Mouse (Mus musculus) heart, embryonic 10.5 days (tissue): ENCODE measurements around the gene Hoxb5. TPM values are rescaled to one million over a fixed set of nuclear protein-coding genes. Genes with fewer than 3 reads are reported as not detected.

Experiments used
- DNase-seq: peaks from one replicate; pipeline ENCODE4 v3.0.0-alpha.2; 2017; ENCODE audit warnings: low spot score
- H3K27ac ChIP-seq: fragments of 300-500 bp; sonication (generic); 2 replicates; pipeline ENCODE4 v1.5.1; 2016; ENCODE audit warnings: mild to moderate bottlenecking
- H3K27me3 ChIP-seq: fragments of 300-500 bp; sonication (generic); 2 replicates; pipeline ENCODE4 v1.6.1; 2016; ENCODE audit warnings: mild to moderate bottlenecking; ENCODE audit not compliant: poor library complexity, insufficient read depth, severe bottlenecking
- H3K36me3 ChIP-seq: fragments of 300-500 bp; sonication (generic); 2 replicates; pipeline ENCODE4 v1.6.1; 2016; ENCODE audit warnings: mild to moderate bottlenecking, moderate library complexity
- H3K4me1 ChIP-seq: fragments of 300-500 bp; sonication (generic); 2 replicates; pipeline ENCODE4 v1.6.1; 2016; ENCODE audit warnings: mild to moderate bottlenecking
- H3K4me3 ChIP-seq: fragments of 300-500 bp; sonication (generic); 2 replicates; pipeline ENCODE4 v1.5.1; 2016; ENCODE audit warnings: mild to moderate bottlenecking, moderate library complexity
- H3K9me3 ChIP-seq: fragments of 300-500 bp; sonication (generic); 2 replicates; pipeline ENCODE4 v1.6.1; 2016; ENCODE audit warnings: mild to moderate bottlenecking, moderate library complexity
- WGBS: fragments of 180-500 bp; shearing (Covaris S2); methylation state at CpG from one replicate; pipeline ENCODE4 v1.1.7; 2016; 5-methylcytosine and 5-hydroxymethylcytosine counted together
- polyA plus RNA-seq: library from polyadenylated mRNA; unstranded; fragments of >200 nt; fragmentation: Nextera tagmentation; extraction: Ambion mirVana; gene quantifications from 2 replicates; pipeline ENCODE4 v1.2.1, GENCODE M21; 2016

Gene Hoxb5
- 1.0 and 5.2 TPM in 2 replicates for polyA plus RNA-seq

DNA sequence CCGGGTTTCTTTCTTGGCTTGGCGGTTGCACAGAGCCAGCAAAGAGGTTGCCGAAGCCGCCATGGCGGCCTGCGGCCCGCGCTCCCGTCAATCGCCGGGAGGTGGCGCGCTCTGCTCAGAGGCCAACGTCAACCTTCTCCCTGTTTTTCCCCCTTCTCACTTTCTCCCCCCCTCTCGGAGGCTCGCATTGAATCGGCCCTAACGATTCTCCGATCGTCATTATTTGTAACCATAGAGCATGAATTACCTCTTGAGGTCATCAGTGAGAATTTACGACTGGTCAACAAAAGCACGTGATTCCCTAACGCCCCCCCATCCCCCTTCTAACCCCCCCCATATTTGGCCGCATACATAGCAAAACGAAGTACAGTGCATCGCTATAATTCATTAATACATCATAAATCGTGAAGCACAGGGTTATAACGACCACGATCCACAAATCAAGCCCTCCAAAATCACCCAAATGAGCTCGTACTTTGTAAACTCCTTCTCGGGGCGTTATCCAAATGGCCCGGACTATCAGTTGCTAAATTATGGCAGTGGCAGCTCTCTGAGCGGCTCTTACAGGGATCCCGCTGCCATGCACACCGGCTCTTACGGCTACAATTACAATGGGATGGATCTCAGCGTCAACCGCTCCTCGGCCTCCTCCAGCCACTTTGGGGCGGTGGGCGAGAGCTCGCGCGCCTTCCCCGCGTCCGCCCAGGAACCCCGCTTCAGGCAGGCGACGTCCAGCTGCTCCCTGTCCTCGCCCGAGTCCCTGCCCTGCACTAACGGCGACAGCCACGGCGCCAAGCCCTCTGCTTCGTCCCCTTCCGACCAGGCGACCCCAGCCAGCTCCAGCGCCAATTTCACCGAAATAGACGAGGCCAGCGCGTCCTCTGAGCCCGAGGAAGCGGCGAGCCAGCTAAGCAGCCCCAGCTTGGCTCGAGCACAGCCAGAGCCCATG, at the start of gene Hoxb5:
Gene Hoxb5, plus strand, starts transcription at position 186 of the 949 bp plus-strand sequence.
- Histone ChIP-seq H3K4me1 (peaks cover 33% of the 10 kb centered on the region), H3K27me3 (peaks cover 100% of the 10 kb centered on the region), H3K36me3 (no peaks in the 10 kb centered on the region), H3K27ac (peak within 1 kb of the TSS; percentile 76), H3K4me3 (peak within 1 kb of the TSS; percentile 57), H3K9me3 (no peaks in the 10 kb centered on the region)
- no peak for DNase-seq
- WGBS: 1% methylated on average over 69 of the region's 69 CpGs

- H3K4me1 ChIP-seq: peaks cover 16% of the 10 kb centered on the region
- DNase-seq: no peak
- 1% methylated on average over 11 of the region's 11 CpGs for WGBS
Measured at GRCm38 (mm10) chr11:96254221-96254620, 48.9 kb upstream of the Hoxb5 start.

GRCm38 (mm10) chr11:96255111-96255995, 47.8 kb upstream of the Hoxb5 start:
- H3K36me3 ChIP-seq: no peaks in the 10 kb centered on the region
- peaks cover 19% of the 10 kb centered on the region for H3K4me1 ChIP-seq

More at GRCm38 (mm10) chr11:96254221-96254620, 48.9 kb upstream of the Hoxb5 start:
- no peak overlapping the region for H3K4me3 ChIP-seq
- peaks cover 100% of the 10 kb centered on the region for H3K27me3 ChIP-seq
- H3K36me3 ChIP-seq: no peaks in the 10 kb centered on the region
- no peak overlapping the region for H3K27ac ChIP-seq
- H3K9me3 ChIP-seq: no peaks in the 10 kb centered on the region

DNA sequence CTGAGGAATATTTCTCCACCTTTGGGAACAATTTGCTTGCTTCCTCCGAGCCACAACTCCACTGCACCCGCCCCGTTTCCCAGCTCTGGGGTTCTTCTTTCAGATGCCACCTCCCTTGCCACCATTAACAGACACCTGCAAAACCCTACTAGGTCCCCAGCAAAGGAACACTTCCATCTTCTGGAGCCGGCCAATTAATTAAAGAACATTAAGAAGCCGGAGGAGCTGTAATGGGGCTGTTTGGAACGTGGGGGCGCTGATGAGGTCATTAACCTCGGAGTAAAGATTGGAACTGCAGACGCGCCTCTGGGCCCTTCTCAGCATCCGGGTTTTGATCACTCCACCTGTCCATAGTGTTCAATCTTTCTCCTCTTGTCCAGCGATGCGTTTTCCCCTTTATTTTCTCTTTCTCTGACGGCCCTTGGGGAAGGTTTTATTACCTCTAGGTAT, 47.1 kb upstream of the Hoxb5 start:
- Histone ChIP-seq H3K27ac (no peak overlapping the region), H3K27me3 (peaks cover 100% of the 10 kb centered on the region), H3K36me3 (no peaks in the 10 kb centered on the region), H3K4me1 (peaks cover 16% of the 10 kb centered on the region), H3K4me3 (no peak overlapping the region), H3K9me3 (no peaks in the 10 kb centered on the region)
- 2% methylated on average over 14 of the region's 14 CpGs for WGBS
- DNase-seq: no peak

More at GRCm38 (mm10) chr11:96255111-96255995, 47.8 kb upstream of the Hoxb5 start:
- H3K27me3 ChIP-seq: peaks cover 100% of the 10 kb centered on the region
- no peak overlapping the region for H3K27ac ChIP-seq
- no peak overlapping the region for H3K4me3 ChIP-seq
- DNase-seq: no peak
- WGBS: 2% methylated on average over 39 of the region's 39 CpGs
- H3K9me3 ChIP-seq: no peaks in the 10 kb centered on the region

DNA sequence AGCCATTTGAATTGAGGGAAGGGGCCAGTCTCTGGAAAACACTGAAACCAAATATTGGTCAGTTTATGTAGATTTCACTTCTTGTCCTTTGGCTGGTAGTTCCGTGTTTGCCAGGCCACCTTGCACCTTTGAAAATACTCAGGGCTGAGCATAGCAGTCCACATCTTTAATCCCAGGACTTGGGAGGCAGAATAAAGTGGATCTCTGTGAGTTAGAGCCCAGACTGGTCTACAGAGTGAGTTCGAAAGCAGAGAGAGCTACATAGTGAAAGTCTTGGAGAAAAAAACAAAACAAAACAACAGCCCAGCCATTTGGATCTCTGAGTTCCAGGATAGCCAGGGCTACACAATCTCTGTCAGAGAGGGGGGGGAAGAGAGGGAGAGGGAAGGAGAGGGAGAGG, 46.0 kb upstream of the Hoxb5 start:
- H3K27me3 ChIP-seq: peaks cover 100% of the 10 kb centered on the region
- WGBS: 22% methylated on average over 2 of the region's 2 CpGs
- H3K4me1 ChIP-seq: peaks cover 8% of the 10 kb centered on the region; the same call in 1 of the 2 replicates
- no peaks in the 10 kb centered on the region for H3K9me3 ChIP-seq
- H3K36me3 ChIP-seq: no peaks in the 10 kb centered on the region
- DNase-seq: no peak
- no peak overlapping the region for H3K4me3 ChIP-seq
- no peak overlapping the region for H3K27ac ChIP-seq

GRCm38 (mm10) chr11:96259038-96259437, 44.1 kb upstream of the Hoxb5 start:
- no peak for DNase-seq
- no peak overlapping the region for H3K4me3 ChIP-seq
- 2% methylated on average over 2 of the region's 2 CpGs for WGBS
- H3K36me3 ChIP-seq: no peaks in the 10 kb centered on the region
- peaks cover 11% of the 10 kb centered on the region for H3K4me1 ChIP-seq
- H3K9me3 ChIP-seq: no peaks in the 10 kb centered on the region
- H3K27ac ChIP-seq: no peak overlapping the region
- H3K27me3 ChIP-seq: peaks cover 100% of the 10 kb centered on the region

DNA sequence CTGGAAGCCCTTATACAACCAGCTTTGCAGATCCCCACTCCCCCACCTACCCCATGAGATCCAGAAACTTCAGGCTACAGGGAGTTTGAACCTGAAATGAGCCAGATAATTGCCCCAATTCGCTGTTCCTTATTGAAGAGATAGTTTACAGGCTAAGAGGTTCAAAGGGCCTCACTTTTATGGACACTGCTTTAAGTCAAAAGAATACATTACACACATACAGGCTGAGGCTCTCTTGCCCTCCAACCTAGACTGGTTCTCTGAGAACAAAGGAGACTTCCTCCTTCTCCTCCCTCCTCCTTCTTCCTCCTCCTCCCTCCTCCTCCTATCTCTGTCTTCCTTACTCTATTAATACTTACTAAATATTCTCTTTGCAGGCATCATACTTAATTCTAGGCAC, 43.6 kb upstream of the Hoxb5 start:
- H3K4me1 ChIP-seq: peaks cover 11% of the 10 kb centered on the region
- H3K9me3 ChIP-seq: no peaks in the 10 kb centered on the region
- 10% methylated on average over 1 of the region's 1 CpGs for WGBS
- no peak overlapping the region for H3K27ac ChIP-seq
- peaks cover 100% of the 10 kb centered on the region for H3K27me3 ChIP-seq
- no peak for DNase-seq
- H3K4me3 ChIP-seq: no peak overlapping the region
- H3K36me3 ChIP-seq: no peaks in the 10 kb centered on the region

DNA sequence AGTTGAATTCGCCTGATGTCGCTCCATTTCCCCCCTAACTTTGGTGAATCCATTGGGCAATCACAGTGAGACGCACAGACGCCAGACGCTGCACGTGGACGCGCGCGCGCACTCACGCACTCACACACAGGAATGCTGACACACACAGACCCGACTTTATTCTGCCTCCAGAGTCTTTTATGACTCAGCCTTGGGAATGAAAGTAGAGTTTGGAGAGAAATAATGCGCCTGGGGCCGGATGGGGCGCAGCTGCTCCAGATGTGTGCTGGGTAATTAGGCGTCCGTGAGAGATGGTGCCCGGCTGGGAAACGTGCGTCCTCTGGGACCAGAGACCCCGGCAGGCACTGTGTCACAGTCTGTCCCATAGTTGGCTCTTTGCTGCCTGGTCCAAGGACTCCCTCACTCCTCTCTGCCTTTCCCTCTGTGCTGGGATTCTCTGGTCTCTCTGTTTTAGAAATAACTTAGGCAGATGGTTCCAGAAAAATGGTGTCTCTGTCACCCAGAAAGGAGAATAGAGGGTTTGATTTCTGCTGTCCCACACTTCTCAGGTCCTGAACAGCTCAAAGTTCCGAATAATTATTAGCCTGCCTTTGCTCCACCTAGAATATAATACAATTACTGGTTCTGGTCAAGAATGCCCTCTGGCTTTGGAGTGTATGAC, 42.7 kb upstream of the Hoxb5 start:
- WGBS: 2% methylated on average over 23 of the region's 23 CpGs
- no peaks in the 10 kb centered on the region for H3K36me3 ChIP-seq
- peak; percentile 72 for DNase-seq
- peaks cover 6% of the 10 kb centered on the region for H3K4me1 ChIP-seq
- H3K4me3 ChIP-seq: no peak overlapping the region
- no peak overlapping the region for H3K27ac ChIP-seq
- no peaks in the 10 kb centered on the region for H3K9me3 ChIP-seq
- peaks cover 100% of the 10 kb centered on the region for H3K27me3 ChIP-seq

GRCm38 (mm10) chr11:96261323-96261890, 41.7 kb upstream of the Hoxb5 start:
- Histone ChIP-seq H3K4me1 (peaks cover 5% of the 10 kb centered on the region), H3K4me3 (no peak overlapping the region), H3K9me3 (no peaks in the 10 kb centered on the region), H3K36me3 (no peaks in the 10 kb centered on the region), H3K27me3 (peaks cover 100% of the 10 kb centered on the region), H3K27ac (no peak overlapping the region)
- under 1% methylated on average over 24 of the region's 24 CpGs for WGBS
- DNase-seq: no peak

GRCm38 (mm10) chr11:96262262-96262830, 40.8 kb upstream of the Hoxb5 start:
- no peak for DNase-seq
- peaks cover 100% of the 10 kb centered on the region for H3K27me3 ChIP-seq
- no peak overlapping the region for H3K27ac ChIP-seq
- no peaks in the 10 kb centered on the region for H3K36me3 ChIP-seq
- peaks cover 5% of the 10 kb centered on the region for H3K4me1 ChIP-seq
- no peak overlapping the region for H3K4me3 ChIP-seq
- no peaks in the 10 kb centered on the region for H3K9me3 ChIP-seq
- WGBS: 9% methylated on average over 6 of the region's 6 CpGs

DNA sequence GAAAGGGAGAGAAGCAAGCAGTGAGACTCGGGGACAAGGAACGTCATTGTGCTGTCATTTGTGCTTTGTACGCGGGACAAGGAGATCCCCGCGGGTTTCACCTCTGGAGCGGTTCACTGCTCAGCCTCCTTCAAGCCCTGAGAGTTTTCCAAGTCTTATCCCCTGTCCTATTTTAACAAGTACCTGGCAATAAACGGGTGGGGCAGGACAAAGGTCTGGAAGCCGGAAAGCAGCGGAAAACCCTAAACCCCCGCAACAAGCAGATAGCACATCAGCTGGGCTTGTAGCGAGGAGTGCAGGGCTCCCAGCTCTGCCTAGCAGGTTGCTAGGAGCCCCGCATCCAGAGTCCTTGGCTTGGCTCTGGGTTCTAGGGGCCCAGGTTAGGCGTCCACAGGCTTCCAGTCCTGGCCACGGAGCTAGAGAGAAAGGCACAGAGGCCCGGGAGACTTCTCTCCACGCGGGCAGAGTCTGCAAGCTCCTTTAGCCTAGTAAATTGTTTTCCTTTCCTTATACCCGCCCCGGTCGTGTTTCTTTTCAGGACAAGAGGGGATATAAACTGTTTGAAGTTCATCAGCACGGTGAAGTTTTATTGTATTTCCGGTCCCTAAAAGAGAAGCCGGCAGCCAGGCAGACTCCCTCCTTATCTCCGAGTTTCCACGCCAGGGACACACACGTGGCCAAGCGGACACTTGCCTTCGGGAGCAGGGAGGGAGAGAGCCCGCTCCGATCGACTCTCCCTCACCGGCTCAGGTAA, 39.3 kb upstream of the Hoxb5 start:
- Histone ChIP-seq H3K27me3 (peaks cover 100% of the 10 kb centered on the region), H3K27ac (no peak overlapping the region), H3K9me3 (no peaks in the 10 kb centered on the region), H3K4me3 (no peak overlapping the region), H3K4me1 (peaks cover 5% of the 10 kb centered on the region), H3K36me3 (no peaks in the 10 kb centered on the region)
- under 1% methylated on average over 33 of the region's 33 CpGs for WGBS
- DNase-seq: no peak
